Mouse (Mus musculus): ENCODE measurements around the gene Ces2g. TPM values are rescaled to one million over a fixed set of nuclear protein-coding genes. Genes with fewer than 3 reads are reported as not detected.

Gene Ces2g
- not detected in 2 replicates for polyA plus RNA-seq (2012; ENCODE audit: insufficient read depth, insufficient read length, low replicate concordance, missing spikeins)

- H3K27ac ChIP-seq (ENCODE audit: insufficient read depth, low read depth, low read length): no peak within 1 kb of the TSS
- no peak within 1 kb of the TSS for H3K4me3 ChIP-seq (ENCODE audit: insufficient read depth, low read depth, low read length)
- TF ChIP-seq CTCF (IDR thresholded peaks at IDR 0.05; ENCODE audit: insufficient read depth, low read depth, low read length) (no peak), POLR2A (IDR thresholded peaks at IDR 0.05; ENCODE audit: insufficient read depth, low read depth, low read length) (no peak)
- WGBS: 60% methylated on average over 5 of the region's 5 CpGs
- H3K4me1 ChIP-seq (ENCODE audit: control insufficient read depth, insufficient read depth, low read length): no peaks in the 10 kb centered on the region
These were observed at the start of gene Ces2g for GRCm38 (mm10) chr8:104961537-104961961. Gene Ces2g, plus strand, starts transcription at chr8:104961718.

GRCm38 (mm10) chr8:104925972-104926596, 35.4 kb upstream of the Ces2g start, which contains the start of gene Ces2e:
Gene Ces2e, plus strand, starts transcription at chr8:104926260.
- 70% methylated on average over 5 of the region's 5 CpGs for WGBS
- TF ChIP-seq POLR2A (IDR thresholded peaks at IDR 0.05; ENCODE audit: insufficient read depth, low read depth, low read length) (no peak), CTCF (IDR thresholded peaks at IDR 0.05; ENCODE audit: insufficient read depth, low read depth, low read length) (no peak)
- Histone ChIP-seq H3K4me1 (ENCODE audit: control insufficient read depth, insufficient read depth, low read length) (no peaks in the 10 kb centered on the region), H3K4me3 (ENCODE audit: insufficient read depth, low read depth, low read length) (no peak within 1 kb of the TSS), H3K27ac (ENCODE audit: insufficient read depth, low read depth, low read length) (no peak within 1 kb of the TSS)

- no peak for TF ChIP-seq CTCF (IDR thresholded peaks at IDR 0.05; ENCODE audit: insufficient read depth, low read depth, low read length)
- no peak for TF ChIP-seq POLR2A (IDR thresholded peaks at IDR 0.05; ENCODE audit: insufficient read depth, low read depth, low read length)
- H3K4me1 ChIP-seq (ENCODE audit: control insufficient read depth, insufficient read depth, low read length): no peaks in the 10 kb centered on the region
- 86% methylated on average over 3 of the region's 3 CpGs for WGBS
- no peak overlapping the region for H3K27ac ChIP-seq (ENCODE audit: insufficient read depth, low read depth, low read length)
- no peak overlapping the region for H3K4me3 ChIP-seq (ENCODE audit: insufficient read depth, low read depth, low read length)
These were observed 34.2 kb upstream of the Ces2g start for GRCm38 (mm10) chr8:104927301-104927700.

GRCm38 (mm10) chr8:104944665-104945064, 16.9 kb upstream of the Ces2g start:
- Histone ChIP-seq H3K4me1 (ENCODE audit: control insufficient read depth, insufficient read depth, low read length) (no peaks in the 10 kb centered on the region), H3K4me3 (ENCODE audit: insufficient read depth, low read depth, low read length) (no peak overlapping the region), H3K27ac (ENCODE audit: insufficient read depth, low read depth, low read length) (no peak overlapping the region)
- 77% methylated on average over 2 of the region's 2 CpGs for WGBS
- TF ChIP-seq POLR2A (IDR thresholded peaks at IDR 0.05; ENCODE audit: insufficient read depth, low read depth, low read length): no peak
- no peak for TF ChIP-seq CTCF (IDR thresholded peaks at IDR 0.05; ENCODE audit: insufficient read depth, low read depth, low read length)

GRCm38 (mm10) chr8:104947056-104947455, 14.5 kb upstream of the Ces2g start, which contains the start of gene Ces2f:
Gene Ces2f, plus strand, starts transcription at chr8:104947356.
- WGBS: 83% methylated on average over 4 of the region's 4 CpGs
- no peak within 1 kb of the TSS for H3K27ac ChIP-seq (ENCODE audit: insufficient read depth, low read depth, low read length)
- TF ChIP-seq CTCF (IDR thresholded peaks at IDR 0.05; ENCODE audit: insufficient read depth, low read depth, low read length): no peak
- no peak for TF ChIP-seq POLR2A (IDR thresholded peaks at IDR 0.05; ENCODE audit: insufficient read depth, low read depth, low read length)
- H3K4me3 ChIP-seq (ENCODE audit: insufficient read depth, low read depth, low read length): no peak within 1 kb of the TSS
- H3K4me1 ChIP-seq (ENCODE audit: control insufficient read depth, insufficient read depth, low read length): no peaks in the 10 kb centered on the region

- no peak overlapping the region for H3K27ac ChIP-seq (ENCODE audit: insufficient read depth, low read depth, low read length)
- no peak for TF ChIP-seq POLR2A (IDR thresholded peaks at IDR 0.05; ENCODE audit: insufficient read depth, low read depth, low read length)
- no peak for TF ChIP-seq CTCF (IDR thresholded peaks at IDR 0.05; ENCODE audit: insufficient read depth, low read depth, low read length)
- H3K4me3 ChIP-seq (ENCODE audit: insufficient read depth, low read depth, low read length): no peak overlapping the region
- 90% methylated on average over 5 of the region's 5 CpGs for WGBS
- H3K4me1 ChIP-seq (ENCODE audit: control insufficient read depth, insufficient read depth, low read length): no peaks in the 10 kb centered on the region
These were observed 12.5 kb upstream of the Ces2g start for GRCm38 (mm10) chr8:104949031-104949430.

- H3K27ac ChIP-seq (ENCODE audit: insufficient read depth, low read depth, low read length): no peak overlapping the region
- H3K4me1 ChIP-seq (ENCODE audit: control insufficient read depth, insufficient read depth, low read length): no peaks in the 10 kb centered on the region
- no peak overlapping the region for H3K4me3 ChIP-seq (ENCODE audit: insufficient read depth, low read depth, low read length)
- 77% methylated on average over 8 of the region's 8 CpGs for WGBS
- TF ChIP-seq CTCF (IDR thresholded peaks at IDR 0.05; ENCODE audit: insufficient read depth, low read depth, low read length): no peak
- TF ChIP-seq POLR2A (IDR thresholded peaks at IDR 0.05; ENCODE audit: insufficient read depth, low read depth, low read length): no peak
These were observed 847 bp downstream of the Ces2g start for GRCm38 (mm10) chr8:104962229-104962901.

GRCm38 (mm10) chr8:104963375-104963894, 1.9 kb downstream of the Ces2g start:
- WGBS: 87% methylated on average over 4 of the region's 4 CpGs
- H3K4me1 ChIP-seq (ENCODE audit: control insufficient read depth, insufficient read depth, low read length): no peaks in the 10 kb centered on the region
- no peak overlapping the region for H3K27ac ChIP-seq (ENCODE audit: insufficient read depth, low read depth, low read length)
- H3K4me3 ChIP-seq (ENCODE audit: insufficient read depth, low read depth, low read length): no peak overlapping the region
- TF ChIP-seq POLR2A (IDR thresholded peaks at IDR 0.05; ENCODE audit: insufficient read depth, low read depth, low read length): no peak
- TF ChIP-seq CTCF (IDR thresholded peaks at IDR 0.05; ENCODE audit: insufficient read depth, low read depth, low read length): no peak

- H3K4me1 ChIP-seq (ENCODE audit: control insufficient read depth, insufficient read depth, low read length): no peaks in the 10 kb centered on the region
- TF ChIP-seq POLR2A (IDR thresholded peaks at IDR 0.05; ENCODE audit: insufficient read depth, low read depth, low read length) (no peak), CTCF (IDR thresholded peaks at IDR 0.05; ENCODE audit: insufficient read depth, low read depth, low read length) (no peak)
- no peak overlapping the region for H3K27ac ChIP-seq (ENCODE audit: insufficient read depth, low read depth, low read length)
- WGBS: 91% methylated on average over 5 of the region's 5 CpGs
- H3K4me3 ChIP-seq (ENCODE audit: insufficient read depth, low read depth, low read length): no peak overlapping the region
These were observed 22.6 kb downstream of the Ces2g start for GRCm38 (mm10) chr8:104984126-104984525.
